Mouse (Mus musculus) midbrain, embryonic 16.5 days (tissue): ENCODE data around the gene Pou2f2. TPM values are rescaled to one million over a fixed set of nuclear protein-coding genes. Genes with fewer than 3 reads are reported as not detected.

Source experiments
- ATAC-seq: fragments of 200-750 bp; cut with Nextera tagmentation; 2 replicates; pipeline ENCODE4 v1.8.0; 2017; ENCODE audit warnings: moderate TSS enrichment
- H3K27ac ChIP-seq: fragments of 300-500 bp; sonication (generic); 2 replicates; pipeline ENCODE4 v1.5.1; 2014; ENCODE audit warnings: mild to moderate bottlenecking, low read length, mixed read lengths
- H3K27me3 ChIP-seq: fragments of 300-500 bp; sonication (generic); 2 replicates; pipeline ENCODE4 v1.6.1; 2014; ENCODE audit warnings: low read depth, low read length, mixed read lengths; ENCODE audit not compliant: control insufficient read depth, insufficient read depth
- H3K36me3 ChIP-seq: fragments of 300-500 bp; sonication (generic); 2 replicates; pipeline ENCODE4 v1.6.1; 2014; ENCODE audit warnings: mild to moderate bottlenecking, low read length, moderate library complexity, mixed read lengths; ENCODE audit not compliant: control insufficient read depth, insufficient read depth
- H3K4me1 ChIP-seq: fragments of 300-500 bp; sonication (generic); 2 replicates; pipeline ENCODE4 v1.6.1; 2014; ENCODE audit warnings: mild to moderate bottlenecking, low read length, mixed read lengths; ENCODE audit not compliant: control insufficient read depth, insufficient read depth
- H3K4me2 ChIP-seq: fragments of 300-500 bp; sonication (generic); 2 replicates; pipeline ENCODE4 v1.6.1; 2014; ENCODE audit warnings: mild to moderate bottlenecking, low read length, mixed read lengths
- H3K4me3 ChIP-seq: fragments of 300-500 bp; sonication (generic); 2 replicates; pipeline ENCODE4 v1.5.1; 2014; ENCODE audit warnings: low read depth, mild to moderate bottlenecking, low read length, moderate library complexity, mixed read lengths
- H3K9ac ChIP-seq: fragments of 300-500 bp; sonication (generic); 2 replicates; pipeline ENCODE4 v1.6.1; 2014; ENCODE audit warnings: low read depth, low read length, mixed read lengths
- H3K9me3 ChIP-seq: fragments of 300-500 bp; sonication (generic); replicated peaks from 2 replicates; pipeline ENCODE4 v1.6.1; 2014; ENCODE audit warnings: mild to moderate bottlenecking, low read length, mixed read lengths; ENCODE audit not compliant: control insufficient read depth, poor library complexity, severe bottlenecking
- WGBS: fragments of 180-500 bp; shearing (Covaris S2); extraction: QIAGEN DNeasy Blood & Tissue Kit; methylation state at CpG from one replicate; pipeline ENCODE4 v1.1.7; 2014; 5-methylcytosine and 5-hydroxymethylcytosine counted together
- polyA plus RNA-seq: library from polyadenylated mRNA; unstranded; fragments of >200 nt; fragmentation: Nextera tagmentation; extraction: Ambion mirVana; gene quantifications from 2 replicates; pipeline ENCODE4 v1.2.1, GENCODE M21; 2015

Pou2f2 gene
- polyA plus RNA-seq, 1 experiment from 2014 or later, result 42.9 TPM

- no peaks in the 10 kb centered on the region for H3K9me3 ChIP-seq
- H3K4me2 ChIP-seq, result no peak overlapping the region
- H3K4me3 ChIP-seq, result no peak overlapping the region
- H3K4me1 ChIP-seq, result peaks cover 20% of the 10 kb centered on the region
- no peak for ATAC-seq
- no peak overlapping the region for H3K27ac ChIP-seq
- no peaks in the 10 kb centered on the region for H3K27me3 ChIP-seq
- H3K36me3 ChIP-seq, result peaks cover 40% of the 10 kb centered on the region
- 95% methylated on average over 13 of the region's 13 CpGs for WGBS
- H3K9ac ChIP-seq, result no peak overlapping the region
Measured at GRCm38 (mm10) chr7:25080431-25080830, 99.1 kb downstream of the Pou2f2 start.

GRCm38 (mm10) chr7:25079496-25080026 lies 100.0 kb downstream of the Pou2f2 start:
- H3K9me3 ChIP-seq, result no peaks in the 10 kb centered on the region
- H3K27ac ChIP-seq, result no peak overlapping the region
- H3K4me3 ChIP-seq, result no peak overlapping the region
- peaks cover 35% of the 10 kb centered on the region for H3K36me3 ChIP-seq
- no peak overlapping the region for H3K4me2 ChIP-seq
- no peak overlapping the region for H3K9ac ChIP-seq
- 81% methylated on average over 12 of the region's 12 CpGs for WGBS
- peaks cover 20% of the 10 kb centered on the region for H3K4me1 ChIP-seq
- H3K27me3 ChIP-seq, result no peaks in the 10 kb centered on the region
- ATAC-seq, result no peak

GRCm38 (mm10) chr7:25077414-25077755 lies 102.1 kb downstream of the Pou2f2 start:
- H3K27ac ChIP-seq, result peak overlapping the region; percentile 90
- no peaks in the 10 kb centered on the region for H3K27me3 ChIP-seq
- H3K36me3 ChIP-seq, result peaks cover 26% of the 10 kb centered on the region
- H3K4me2 ChIP-seq, result peak overlapping the region; percentile 50
- H3K4me3 ChIP-seq, result peak overlapping the region; percentile 83
- peak; percentile 34 for ATAC-seq
- H3K9me3 ChIP-seq, result no peaks in the 10 kb centered on the region
- H3K4me1 ChIP-seq, result peaks cover 28% of the 10 kb centered on the region
- 0% methylated on average over 17 of the region's 33 CpGs for WGBS
- H3K9ac ChIP-seq, result peak overlapping the region; percentile 89

- peaks cover 22% of the 10 kb centered on the region for H3K36me3 ChIP-seq
- peak overlapping the region; percentile 83 for H3K4me3 ChIP-seq
- ATAC-seq, result peak; percentile 97
- H3K9me3 ChIP-seq, result no peaks in the 10 kb centered on the region
- peaks cover 28% of the 10 kb centered on the region for H3K4me1 ChIP-seq
- peak overlapping the region; percentile 89 for H3K9ac ChIP-seq
- no peaks in the 10 kb centered on the region for H3K27me3 ChIP-seq
- under 1% methylated on average over 55 of the region's 56 CpGs for WGBS
- peak overlapping the region; percentile 93 for H3K27ac ChIP-seq
- peak overlapping the region; percentile 68 for H3K4me2 ChIP-seq
Measured at GRCm38 (mm10) chr7:25076663-25077413, 102.7 kb downstream of the Pou2f2 start.

- ATAC-seq, result no peak
- peak overlapping the region; percentile 83 for H3K4me3 ChIP-seq
- WGBS, result 15% methylated on average over 7 of the region's 7 CpGs
Measured at GRCm38 (mm10) chr7:25076296-25076662, 103.2 kb downstream of the Pou2f2 start.

GRCm38 (mm10) chr7:25073924-25074323 lies 105.6 kb downstream of the Pou2f2 start:
- Histone ChIP-seq H3K27me3 (no peaks in the 10 kb centered on the region), H3K9ac (no peak overlapping the region), H3K4me1 (peaks cover 49% of the 10 kb centered on the region), H3K4me2 (no peak overlapping the region; the same call in 1 of the 2 replicates), H3K27ac (peak overlapping the region; percentile 92), H3K9me3 (no peaks in the 10 kb centered on the region), H3K36me3 (no peaks in the 10 kb centered on the region), H3K4me3 (no peak overlapping the region; the same call in 1 of the 2 replicates)
- no peak for ATAC-seq
- WGBS, result 79% methylated on average over 8 of the region's 8 CpGs

More at GRCm38 (mm10) chr7:25076296-25076662, 103.2 kb downstream of the Pou2f2 start:
- Histone ChIP-seq H3K9me3 (no peaks in the 10 kb centered on the region), H3K27ac (peak overlapping the region; percentile 93), H3K4me1 (peaks cover 30% of the 10 kb centered on the region), H3K27me3 (no peaks in the 10 kb centered on the region), H3K36me3 (peaks cover 17% of the 10 kb centered on the region), H3K9ac (peak overlapping the region; percentile 36), H3K4me2 (peak overlapping the region; percentile 68)

GRCm38 (mm10) chr7:25072716-25073390 lies 106.7 kb downstream of the Pou2f2 start:
- H3K36me3 ChIP-seq, result peaks cover 7% of the 10 kb centered on the region
- H3K4me3 ChIP-seq, result peak overlapping the region; percentile 90
- peak; percentile 19 for ATAC-seq
- WGBS, result 1% methylated on average over 19 of the region's 33 CpGs
- H3K9ac ChIP-seq, result peak overlapping the region; percentile 93
- peak overlapping the region; percentile 87 for H3K4me2 ChIP-seq
- H3K9me3 ChIP-seq, result no peaks in the 10 kb centered on the region
- H3K27me3 ChIP-seq, result no peaks in the 10 kb centered on the region
- H3K27ac ChIP-seq, result peak overlapping the region; percentile 92
- H3K4me1 ChIP-seq, result peaks cover 46% of the 10 kb centered on the region

- H3K4me2 ChIP-seq, result peak within 1 kb of the TSS; percentile 87
- peak within 1 kb of the TSS; percentile 92 for H3K27ac ChIP-seq
- peak within 1 kb of the TSS; percentile 93 for H3K9ac ChIP-seq
- H3K27me3 ChIP-seq, result no peaks in the 10 kb centered on the region
- no peak for ATAC-seq
- H3K4me1 ChIP-seq, result peaks cover 46% of the 10 kb centered on the region
- H3K9me3 ChIP-seq, result no peaks in the 10 kb centered on the region
- H3K4me3 ChIP-seq, result peak within 1 kb of the TSS; percentile 90
- peaks cover 11% of the 10 kb centered on the region for H3K36me3 ChIP-seq
- WGBS, result under 1% methylated on average over 24 of the region's 28 CpGs
Measured at GRCm38 (mm10) chr7:25071979-25072715, 107.4 kb downstream of the Pou2f2 start, which contains the start of the genes Grik5 and Zfp574. TSS of gene Grik5 (minus strand) at chr7:25072346. TSS of gene Zfp574 (plus strand) at chr7:25072567.
